Mouse (Mus musculus): ENCODE data around the gene Nlk. TPM values are rescaled to one million over a fixed set of nuclear protein-coding genes. Genes with fewer than 3 reads are reported as not detected.

The Nlk gene
- 10.8 and 13.6 TPM in 2 replicates for polyA plus RNA-seq (2015; fragmentation: Nextera tagmentation; extraction: Ambion mirVana)

GRCm38 (mm10) chr11:78696777-78697752 is at the start of gene Nlk:
Nlk (minus strand) TSS chr11:78697373.
- Histone ChIP-seq H3K4me2 (peak within 1 kb of the TSS; percentile 72), H3K27ac (peak within 1 kb of the TSS; percentile 91), H3K27me3 (no peaks in the 10 kb centered on the region), H3K9ac (peak within 1 kb of the TSS; percentile 89), H3K4me3 (peak within 1 kb of the TSS; percentile 85), H3K9me3 (replicated peaks) (no peaks in the 10 kb centered on the region), H3K36me3 (no peaks in the 10 kb centered on the region), H3K4me1 (replicated peaks) (peaks cover 29% of the 10 kb centered on the region)
- ATAC-seq (replicated peaks; ENCODE audit: insufficient number of reproducible peaks, insufficient read depth, low FRiP score, low read depth) = peak; percentile 99
- under 1% methylated on average over 64 of the region's 65 CpGs for WGBS

GRCm38 (mm10) chr11:78746264-78746663 is 49.1 kb upstream of the Nlk start:
- Histone ChIP-seq H3K4me3 (no peak overlapping the region), H3K4me2 (no peak overlapping the region), H3K9ac (no peak overlapping the region), H3K36me3 (peaks cover 6% of the 10 kb centered on the region; the same call in 1 of the 2 replicates), H3K4me1 (replicated peaks) (peaks cover 13% of the 10 kb centered on the region), H3K27me3 (no peaks in the 10 kb centered on the region), H3K27ac (no peak overlapping the region), H3K9me3 (replicated peaks) (no peaks in the 10 kb centered on the region)
- ATAC-seq (replicated peaks; ENCODE audit: insufficient number of reproducible peaks, insufficient read depth, low FRiP score, low read depth) = no peak
- WGBS = 71% methylated on average over 7 of the region's 7 CpGs

DNA sequence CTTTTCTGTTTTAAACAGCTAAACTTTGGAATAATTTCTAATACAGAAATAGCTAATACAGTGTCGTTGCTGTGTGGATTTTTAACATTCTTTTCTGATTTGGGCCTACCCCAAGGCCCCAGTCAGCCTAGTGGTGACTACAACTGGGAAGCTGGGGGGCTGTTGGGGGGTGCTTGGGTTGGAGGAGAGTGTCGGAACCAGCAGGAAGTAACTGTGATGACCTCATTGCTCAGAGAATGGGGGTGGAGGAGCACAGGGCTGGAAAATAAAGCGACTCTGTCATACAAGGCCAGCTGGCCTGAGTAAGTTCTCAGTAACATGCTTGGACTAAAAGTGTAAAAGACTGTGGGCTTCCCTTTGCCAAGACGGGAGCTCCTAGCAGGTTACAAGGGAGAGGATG is 48.3 kb upstream of the Nlk start:
- Histone ChIP-seq H3K27me3 (no peaks in the 10 kb centered on the region), H3K4me1 (replicated peaks) (peaks cover 7% of the 10 kb centered on the region), H3K4me2 (no peak overlapping the region), H3K27ac (peak overlapping the region; percentile 39; the same call in 1 of the 2 replicates), H3K4me3 (no peak overlapping the region), H3K9me3 (replicated peaks) (no peaks in the 10 kb centered on the region), H3K36me3 (peaks cover 6% of the 10 kb centered on the region; the same call in 1 of the 2 replicates), H3K9ac (no peak overlapping the region)
- 22% methylated on average over 4 of the region's 4 CpGs for WGBS
- no peak for ATAC-seq (replicated peaks; ENCODE audit: insufficient number of reproducible peaks, insufficient read depth, low FRiP score, low read depth)

DNA sequence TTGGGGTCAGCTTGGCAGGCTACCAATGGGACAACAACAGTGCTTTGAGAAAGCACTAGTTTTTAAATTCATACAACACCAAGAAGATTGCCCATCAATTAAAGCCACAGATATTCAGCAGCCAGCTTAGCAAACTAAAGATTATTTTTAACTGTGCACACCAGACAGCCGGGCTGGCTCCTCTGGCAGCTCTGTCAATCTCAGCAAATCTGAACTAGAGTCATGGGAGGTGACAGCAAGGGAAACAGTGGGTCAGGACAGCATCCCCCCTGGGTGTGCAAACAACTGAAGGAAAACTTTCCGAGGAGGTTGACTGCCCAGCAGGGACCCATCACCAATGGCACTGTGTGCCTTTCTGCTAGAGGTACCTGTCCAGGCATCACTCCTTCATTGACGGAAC is 45.3 kb upstream of the Nlk start:
- WGBS = 55% methylated on average over 3 of the region's 3 CpGs

DNA sequence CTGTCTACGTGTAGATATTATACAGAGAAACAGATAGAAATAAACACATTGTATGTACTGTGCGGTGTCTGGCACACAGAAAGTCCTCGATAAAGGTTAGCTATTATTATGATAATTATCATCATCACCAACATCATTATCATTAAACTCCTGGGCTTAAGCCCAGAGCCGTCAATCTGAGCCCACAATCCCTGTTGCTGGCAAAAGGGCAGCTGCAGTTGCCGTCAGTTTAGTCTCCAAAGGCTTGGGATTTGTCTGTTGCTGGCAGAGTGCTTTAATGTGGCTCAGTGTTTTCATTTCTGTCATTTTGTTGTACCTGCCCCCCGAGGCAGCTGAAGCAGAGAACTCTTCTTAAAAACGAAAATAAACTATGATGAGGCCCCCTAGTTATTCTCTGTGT is 44.8 kb upstream of the Nlk start:
- Histone ChIP-seq H3K27me3 (no peaks in the 10 kb centered on the region), H3K4me1 (replicated peaks) (peaks cover 6% of the 10 kb centered on the region; the same call in 1 of the 2 replicates), H3K4me2 (no peak overlapping the region), H3K9me3 (replicated peaks) (no peaks in the 10 kb centered on the region), H3K27ac (no peak overlapping the region), H3K4me3 (no peak overlapping the region), H3K36me3 (no peaks in the 10 kb centered on the region), H3K9ac (no peak overlapping the region)
- ATAC-seq (replicated peaks; ENCODE audit: insufficient number of reproducible peaks, insufficient read depth, low FRiP score, low read depth) = no peak
- WGBS = 62% methylated on average over 7 of the region's 7 CpGs

More for the DNA sequence above, 45.3 kb upstream of the Nlk start:
- Histone ChIP-seq H3K4me1 (replicated peaks) (peaks cover 6% of the 10 kb centered on the region; the same call in 1 of the 2 replicates), H3K9me3 (replicated peaks) (no peaks in the 10 kb centered on the region), H3K4me3 (no peak overlapping the region), H3K9ac (no peak overlapping the region), H3K27me3 (no peaks in the 10 kb centered on the region), H3K4me2 (no peak overlapping the region), H3K36me3 (no peaks in the 10 kb centered on the region), H3K27ac (no peak overlapping the region)
- ATAC-seq (replicated peaks; ENCODE audit: insufficient number of reproducible peaks, insufficient read depth, low FRiP score, low read depth) = no peak

GRCm38 (mm10) chr11:78739361-78739760 is 42.2 kb upstream of the Nlk start:
- H3K27me3 ChIP-seq = no peaks in the 10 kb centered on the region
- no peak overlapping the region for H3K27ac ChIP-seq
- H3K36me3 ChIP-seq = no peaks in the 10 kb centered on the region
- no peak overlapping the region for H3K9ac ChIP-seq
- no peak for ATAC-seq (replicated peaks; ENCODE audit: insufficient number of reproducible peaks, insufficient read depth, low FRiP score, low read depth)
- H3K4me1 ChIP-seq (replicated peaks) = no peaks in the 10 kb centered on the region
- no peak overlapping the region for H3K4me3 ChIP-seq
- no peaks in the 10 kb centered on the region for H3K9me3 ChIP-seq (replicated peaks)
- no peak overlapping the region for H3K4me2 ChIP-seq

- no peaks in the 10 kb centered on the region for H3K27me3 ChIP-seq
- no peak overlapping the region for H3K27ac ChIP-seq
- ATAC-seq (replicated peaks; ENCODE audit: insufficient number of reproducible peaks, insufficient read depth, low FRiP score, low read depth) = no peak
- H3K4me2 ChIP-seq = no peak overlapping the region
- no peaks in the 10 kb centered on the region for H3K4me1 ChIP-seq (replicated peaks)
- no peak overlapping the region for H3K9ac ChIP-seq
- H3K9me3 ChIP-seq (replicated peaks) = no peaks in the 10 kb centered on the region
- no peaks in the 10 kb centered on the region for H3K36me3 ChIP-seq
- WGBS = 63% methylated on average over 3 of the region's 3 CpGs
- no peak overlapping the region for H3K4me3 ChIP-seq
Observed at GRCm38 (mm10) chr11:78736877-78737408, 39.8 kb upstream of the Nlk start.

DNA sequence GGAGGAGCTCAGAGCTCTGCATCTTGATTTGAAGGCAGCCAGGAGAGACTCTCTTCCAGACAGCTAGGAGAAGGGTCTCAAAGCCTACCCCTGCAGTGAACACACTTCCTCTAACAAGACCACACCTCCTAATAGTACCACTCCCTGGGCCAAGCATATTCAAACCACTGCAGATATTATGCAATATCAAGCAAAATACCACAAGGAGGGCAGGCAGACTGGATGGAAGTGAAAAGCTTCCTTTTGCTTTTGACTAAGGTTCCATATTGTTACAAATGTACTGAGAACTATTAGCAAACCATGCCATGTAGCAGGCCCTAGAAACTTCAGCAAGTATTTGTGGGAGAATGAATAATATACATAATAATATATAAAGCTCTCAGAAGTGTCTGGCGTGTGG is 38.0 kb upstream of the Nlk start:
- no peaks in the 10 kb centered on the region for H3K27me3 ChIP-seq
- H3K4me3 ChIP-seq = no peak overlapping the region
- H3K36me3 ChIP-seq = no peaks in the 10 kb centered on the region
- no peak overlapping the region for H3K4me2 ChIP-seq
- no peak overlapping the region for H3K9ac ChIP-seq
- no peak for ATAC-seq (replicated peaks; ENCODE audit: insufficient number of reproducible peaks, insufficient read depth, low FRiP score, low read depth)
- H3K4me1 ChIP-seq (replicated peaks) = no peaks in the 10 kb centered on the region
- H3K9me3 ChIP-seq (replicated peaks) = no peaks in the 10 kb centered on the region
- H3K27ac ChIP-seq = no peak overlapping the region
- 82% methylated on average over 1 of the region's 1 CpGs for WGBS

GRCm38 (mm10) chr11:78732619-78733018 is 35.4 kb upstream of the Nlk start:
- ATAC-seq (replicated peaks; ENCODE audit: insufficient number of reproducible peaks, insufficient read depth, low FRiP score, low read depth) = no peak
- Histone ChIP-seq H3K4me3 (no peak overlapping the region), H3K27me3 (no peaks in the 10 kb centered on the region), H3K4me2 (no peak overlapping the region), H3K4me1 (replicated peaks) (no peaks in the 10 kb centered on the region), H3K27ac (no peak overlapping the region), H3K9me3 (replicated peaks) (no peaks in the 10 kb centered on the region), H3K9ac (no peak overlapping the region), H3K36me3 (no peaks in the 10 kb centered on the region)
- WGBS = 64% methylated on average over 6 of the region's 6 CpGs

GRCm38 (mm10) chr11:78730902-78731301 is 33.7 kb upstream of the Nlk start:
- H3K4me3 ChIP-seq = no peak overlapping the region
- 19% methylated on average over 2 of the region's 2 CpGs for WGBS
- H3K36me3 ChIP-seq = no peaks in the 10 kb centered on the region
- H3K27ac ChIP-seq = no peak overlapping the region
- no peak overlapping the region for H3K9ac ChIP-seq
- H3K9me3 ChIP-seq (replicated peaks) = no peaks in the 10 kb centered on the region
- no peak for ATAC-seq (replicated peaks; ENCODE audit: insufficient number of reproducible peaks, insufficient read depth, low FRiP score, low read depth)
- no peak overlapping the region for H3K4me2 ChIP-seq
- no peaks in the 10 kb centered on the region for H3K27me3 ChIP-seq
- H3K4me1 ChIP-seq (replicated peaks) = no peaks in the 10 kb centered on the region

DNA sequence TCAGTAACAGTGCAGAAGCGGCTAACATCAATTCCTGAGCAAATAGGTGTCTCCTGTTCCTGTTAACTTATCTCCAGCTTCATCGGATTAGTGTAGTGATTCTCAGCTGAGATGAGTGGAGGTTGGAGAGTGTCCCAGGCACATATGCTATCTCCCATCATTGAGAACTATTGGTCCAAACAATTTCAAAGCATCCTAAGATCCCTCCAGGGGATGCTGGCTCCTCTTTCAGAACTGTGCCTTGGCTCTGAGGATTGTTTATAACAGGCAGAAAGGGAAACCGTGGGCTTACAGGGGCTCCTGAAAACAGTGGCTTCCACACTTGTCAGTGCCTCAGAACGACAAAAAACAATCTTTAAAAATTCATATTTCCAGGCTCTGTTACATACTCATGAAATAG is 30.9 kb upstream of the Nlk start:
- ATAC-seq (replicated peaks; ENCODE audit: insufficient number of reproducible peaks, insufficient read depth, low FRiP score, low read depth) = no peak
- Histone ChIP-seq H3K36me3 (no peaks in the 10 kb centered on the region), H3K4me3 (no peak overlapping the region), H3K4me2 (no peak overlapping the region), H3K9me3 (replicated peaks) (no peaks in the 10 kb centered on the region), H3K4me1 (replicated peaks) (no peaks in the 10 kb centered on the region), H3K27me3 (no peaks in the 10 kb centered on the region), H3K27ac (no peak overlapping the region), H3K9ac (no peak overlapping the region)
- WGBS = 55% methylated on average over 4 of the region's 4 CpGs

Measured in heart, embryonic 15.5 days (tissue).